Mouse (Mus musculus) erythroblast, embryonic 14.5 days (primary cell): ENCODE measurements around the gene Kcnj6.

ENCODE experiments used
- GATA1 ChIP-seq: IDR thresholded peaks from 2 replicates; pipeline ENCODE4 v1.6.1; 2012; ENCODE audit warnings: low read length, inconsistent platforms, mixed read lengths
- TAL1 ChIP-seq: IDR thresholded peaks from 3 replicates; pipeline ENCODE4 v1.6.1; 2012; ENCODE audit warnings: low read length, inconsistent platforms, mixed read lengths

- TF ChIP-seq GATA1 (no peak), TAL1 (no peak)
Observed at GRCm38 (mm10) chr16:94822611-94823010, 174.9 kb downstream of the Kcnj6 start.
